Mouse (Mus musculus) T-cell, adult 2 months (primary cell): Measurements from ENCODE around the gene Itih1.

Source experiments
- DNase-seq: peaks from one replicate; pipeline ENCODE4 v3.0.0; 2022; ENCODE audit warnings: low spot score

The Itih1 gene

GRCm38 (mm10) chr14:30943038-30943437, at the start of gene Itih1:
Itih1 (minus strand) TSS chr14:30943289.
- no peak for DNase-seq

DNA sequence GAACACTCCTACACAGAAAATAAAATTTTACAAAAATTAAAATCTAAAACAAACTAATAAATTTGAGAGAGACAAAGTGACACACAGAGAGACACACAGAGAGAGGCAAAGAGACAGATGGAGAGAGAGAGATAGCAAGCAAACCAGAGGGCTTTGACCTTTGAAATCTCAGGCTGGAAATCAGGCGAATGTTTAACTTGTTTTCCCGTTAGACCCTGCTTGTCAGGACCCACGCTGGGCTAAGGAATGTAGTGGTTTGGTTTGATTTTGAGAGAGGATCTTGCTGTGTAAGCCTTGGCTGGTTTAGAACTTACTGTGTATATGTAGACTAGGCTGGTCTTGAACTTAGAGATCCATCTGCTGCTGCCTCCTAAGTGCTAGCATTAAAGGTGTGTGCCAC, 33.1 kb upstream of the Itih1 start:
- no peak for DNase-seq

GRCm38 (mm10) chr14:30974204-30974603, 31.1 kb upstream of the Itih1 start:
- no peak for DNase-seq

DNA sequence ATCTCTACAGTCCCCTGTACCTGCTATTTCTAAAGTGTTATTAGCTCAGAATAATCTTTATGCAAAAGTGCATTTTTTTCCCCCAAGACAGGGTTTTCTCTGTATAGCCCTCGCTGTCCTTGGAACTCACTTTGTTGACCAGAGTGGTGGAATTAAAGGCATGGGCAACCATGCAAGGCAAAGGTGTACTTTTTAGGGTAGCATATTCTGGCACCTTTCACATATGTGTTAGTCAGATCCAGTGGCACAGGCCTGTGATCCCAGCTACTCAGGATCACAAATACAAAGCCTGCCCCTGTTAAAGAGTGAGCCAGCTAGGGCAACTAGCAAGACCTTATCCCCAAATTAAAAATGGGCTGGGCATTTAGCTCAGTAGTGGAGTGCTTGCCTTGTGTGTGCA, 17.3 kb upstream of the Itih1 start:
- no peak for DNase-seq

DNA sequence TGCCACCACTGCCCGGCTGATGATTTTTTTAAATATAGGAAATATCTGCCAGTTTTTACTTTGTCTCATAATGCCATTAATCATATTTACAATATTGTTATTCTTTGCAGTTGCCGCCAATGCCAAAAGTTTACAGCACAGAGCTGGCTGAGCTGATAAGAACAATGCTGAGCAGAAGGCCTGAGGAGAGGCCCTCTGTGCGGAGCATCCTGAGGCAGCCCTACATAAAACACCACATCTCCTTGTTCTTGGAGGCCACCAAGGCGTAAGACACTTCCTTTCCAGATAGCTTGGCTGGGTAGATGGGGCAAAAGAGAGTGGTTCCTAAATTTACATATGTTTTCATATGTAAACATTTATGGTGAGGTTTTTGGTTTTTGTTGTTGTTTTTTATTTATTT, 15.9 kb upstream of the Itih1 start:
- no peak for DNase-seq

DNA sequence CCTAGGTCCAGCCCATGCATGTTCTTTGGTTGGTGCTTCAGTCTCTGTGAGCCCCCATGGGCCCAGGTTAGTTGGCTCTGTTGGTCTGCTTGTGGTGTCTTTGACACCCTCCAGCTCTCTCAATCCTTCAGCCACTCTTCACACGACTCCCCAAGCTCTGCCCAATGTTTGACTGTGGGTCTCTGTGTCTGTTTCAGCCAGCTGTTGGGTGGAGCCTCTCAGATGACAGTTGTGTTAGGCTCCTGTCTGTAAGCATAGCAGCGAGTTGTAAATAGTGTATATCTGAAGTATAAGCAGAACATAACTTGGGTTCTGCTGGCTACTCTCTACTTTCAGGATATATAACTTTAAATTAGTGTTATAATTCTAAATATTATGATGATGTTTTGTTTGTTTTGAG, 15.4 kb upstream of the Itih1 start:
- no peak for DNase-seq

- peak; percentile 96 for DNase-seq
These were observed 8.2 kb upstream of the Itih1 start, which contains the start of gene Nek4 for GRCm38 (mm10) chr14:30951154-30951825. Nek4 (plus strand) TSS chr14:30951377.

GRCm38 (mm10) chr14:30949986-30950385, 6.9 kb upstream of the Itih1 start:
- DNase-seq: no peak

GRCm38 (mm10) chr14:30944745-30945144, 1.7 kb upstream of the Itih1 start:
- DNase-seq: no peak

DNA sequence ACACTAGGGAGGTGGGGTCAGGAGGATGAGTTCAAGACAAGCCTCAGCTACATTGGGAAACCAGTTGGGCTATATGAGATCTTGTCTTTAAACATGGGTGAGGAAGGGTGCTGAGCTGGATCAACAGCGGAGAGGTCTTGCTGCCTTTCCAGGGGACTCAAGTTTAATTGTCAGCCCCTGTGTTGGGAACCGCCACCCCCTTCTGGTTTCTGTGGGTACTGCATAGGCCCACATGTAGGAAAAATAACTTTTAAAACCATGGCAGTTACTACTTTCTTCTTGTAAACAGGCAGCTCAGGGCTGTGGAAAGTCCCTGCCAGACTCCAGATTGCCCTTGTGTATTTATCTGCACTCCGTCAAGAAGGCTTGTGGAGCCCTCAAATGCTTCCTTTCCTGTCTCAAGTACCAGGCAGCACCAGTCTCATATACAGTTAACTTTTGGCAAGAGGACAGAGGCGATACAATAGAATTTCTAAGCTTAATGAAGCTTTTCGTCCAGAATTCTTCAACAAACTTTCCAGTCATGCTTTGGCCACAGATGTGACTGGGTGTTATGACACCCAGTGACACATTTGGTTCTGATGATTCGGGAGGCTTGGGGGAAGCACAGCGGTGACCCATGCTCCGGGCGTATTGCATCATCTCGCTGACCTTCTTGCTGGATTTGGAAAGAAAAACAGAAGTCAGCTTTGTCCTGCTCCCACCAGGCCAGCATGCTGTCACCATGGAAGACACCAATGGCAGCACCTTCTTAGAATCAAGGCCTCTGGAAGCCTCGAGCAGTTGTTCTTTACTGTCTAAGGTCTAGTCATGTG, 978 bp upstream of the Itih1 start:
- DNase-seq: peak; percentile 36

DNA sequence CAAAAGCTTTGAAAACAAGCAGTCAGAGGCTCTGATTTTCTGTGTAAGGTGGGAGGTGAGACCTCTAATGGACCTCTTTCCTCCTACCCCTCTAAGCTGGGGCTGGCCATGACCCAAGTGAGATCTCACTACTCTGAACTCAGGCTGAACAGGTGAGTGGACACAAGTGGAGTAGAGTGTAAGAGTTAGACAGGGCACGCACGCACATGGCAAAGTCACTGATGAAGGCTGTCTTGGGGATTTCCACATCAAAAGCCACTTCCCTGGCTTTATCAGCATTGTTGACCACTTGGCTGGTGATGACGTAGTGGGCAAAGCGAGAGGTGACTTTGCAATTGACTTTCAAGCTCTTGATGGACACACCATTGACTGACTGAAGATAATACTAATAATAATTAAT, 835 bp downstream of the Itih1 start:
- no peak for DNase-seq

DNA sequence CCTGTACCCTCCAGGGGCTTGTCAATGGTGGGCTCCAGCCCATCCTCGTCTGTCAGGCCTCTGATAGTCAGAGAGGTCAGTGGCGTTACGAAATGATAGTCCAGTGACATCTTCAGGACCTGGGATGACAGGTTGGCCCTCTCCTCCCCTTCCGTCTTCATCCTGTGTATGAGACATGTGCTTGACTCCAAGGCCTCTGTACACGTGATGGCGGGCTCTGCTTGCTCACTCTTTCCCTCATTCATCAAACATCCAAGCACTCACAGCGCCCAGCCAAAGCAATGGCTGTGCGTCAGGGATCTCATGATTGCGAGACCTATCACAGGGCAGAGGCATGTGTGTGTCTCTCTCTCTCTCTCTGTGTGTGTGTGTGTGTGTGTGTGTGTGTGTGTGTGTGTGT, 9.7 kb downstream of the Itih1 start:
- no peak for DNase-seq

- no peak for DNase-seq
These were observed 12.7 kb downstream of the Itih1 start for GRCm38 (mm10) chr14:30930386-30930785.

DNA sequence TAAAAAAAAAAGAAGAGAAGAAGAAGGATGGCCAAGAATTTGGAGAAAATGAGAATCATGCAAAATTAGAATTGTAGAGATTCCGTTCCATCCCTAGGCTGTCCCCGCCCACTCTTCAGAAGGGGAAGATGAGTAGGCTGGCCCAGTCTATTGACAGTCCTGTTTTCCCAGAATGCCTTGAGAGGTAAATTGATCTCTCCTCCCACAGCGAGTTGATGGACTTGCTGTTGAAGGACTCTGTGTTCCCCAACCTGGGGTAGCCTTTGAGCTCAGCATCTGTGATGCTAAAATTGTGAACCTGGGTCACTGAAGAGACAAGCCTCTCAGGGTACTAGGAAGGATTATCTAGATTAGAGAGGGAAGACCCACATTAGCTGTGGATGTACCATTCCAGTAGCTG, 17.6 kb downstream of the Itih1 start:
- no peak for DNase-seq

DNA sequence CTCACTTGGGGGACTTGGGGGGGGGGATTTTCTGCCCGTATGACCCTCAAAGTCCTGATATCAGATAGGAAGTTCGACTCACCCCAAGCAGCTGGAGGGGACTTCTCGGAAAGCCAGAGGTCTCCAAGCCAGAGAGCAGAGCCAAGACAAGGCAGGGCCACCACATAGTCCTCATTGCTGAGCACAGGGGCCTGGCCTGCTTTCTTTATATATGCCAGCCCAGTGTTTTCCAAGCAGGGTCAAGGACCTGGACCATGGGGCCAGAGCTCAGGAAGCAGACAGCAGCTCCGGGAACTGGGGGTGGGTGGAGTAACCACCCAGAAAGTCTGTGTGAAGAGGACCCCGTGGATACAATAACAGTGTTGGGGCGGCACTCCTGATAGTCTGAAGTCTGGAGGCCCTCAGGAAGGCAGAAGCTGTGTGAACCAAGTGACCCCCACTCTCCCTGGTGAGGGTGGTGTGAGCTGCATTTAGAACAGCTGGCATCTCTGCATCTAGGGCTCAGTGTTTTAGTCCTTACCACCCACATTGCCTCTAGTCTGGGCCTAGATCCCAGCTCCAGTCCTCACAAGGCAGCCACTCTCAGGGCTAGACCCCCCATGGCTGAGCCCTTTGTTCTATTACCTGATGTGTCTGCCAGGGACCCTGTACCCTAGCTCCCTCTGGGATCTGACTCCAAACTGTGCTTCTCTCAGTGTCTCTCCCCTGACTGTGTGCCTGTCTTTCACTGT, 19.5 kb downstream of the Itih1 start, which contains the start of gene Itih3:
TSS of gene Itih3 (minus strand) at position 386 of the 731 bp plus-strand sequence.
- no peak for DNase-seq

DNA sequence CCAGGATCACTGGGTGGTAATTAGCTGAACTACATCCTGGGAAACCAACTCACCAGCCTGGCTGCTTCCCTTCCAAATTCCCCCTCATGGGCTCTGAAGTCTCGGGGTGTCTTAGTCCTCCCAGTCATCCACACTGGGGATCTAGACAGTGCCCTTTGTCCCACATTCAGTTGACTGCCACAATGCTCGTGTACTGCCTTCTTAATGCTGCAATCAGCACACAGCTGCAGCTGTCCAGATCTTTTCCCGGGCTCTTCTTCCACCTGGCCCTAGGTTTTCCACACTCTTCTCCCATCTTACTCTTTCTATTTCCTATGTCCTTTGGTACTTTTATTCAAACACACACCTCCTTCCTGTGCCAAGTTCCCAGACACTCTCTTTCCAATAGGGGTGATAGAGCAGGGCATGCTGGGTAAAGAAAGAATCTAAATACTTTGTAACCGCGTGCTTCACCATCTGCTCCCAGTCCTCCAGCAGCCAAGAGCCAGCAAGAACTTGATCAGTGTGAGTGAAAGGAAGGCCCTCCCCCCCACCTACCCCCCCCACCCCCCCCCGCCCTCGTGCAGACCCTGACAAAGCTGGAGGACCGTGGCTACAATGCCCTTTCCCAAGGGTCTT, 20.9 kb downstream of the Itih1 start:
- no peak for DNase-seq

DNA sequence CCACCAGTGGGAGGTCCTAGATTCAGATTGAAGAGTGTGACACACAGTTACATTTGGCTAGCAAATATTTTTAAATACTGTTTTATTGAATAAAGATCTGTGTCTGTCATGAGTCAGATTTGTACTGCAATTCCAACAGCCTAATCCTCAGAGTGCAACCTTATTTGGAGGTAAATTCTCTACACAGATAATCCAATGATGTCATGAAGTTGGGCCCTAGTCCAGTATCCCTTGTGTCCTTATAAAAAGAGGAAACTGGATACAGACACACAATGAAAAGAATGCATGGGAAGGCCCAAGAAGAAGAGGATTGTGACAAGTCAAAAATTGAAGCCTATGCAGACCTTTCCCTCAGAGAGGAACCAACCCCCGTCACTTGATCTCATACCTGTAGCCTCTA, 26.6 kb downstream of the Itih1 start:
- DNase-seq: no peak

- DNase-seq: no peak
These were observed 29.7 kb downstream of the Itih1 start for GRCm38 (mm10) chr14:30913404-30913803.

DNA sequence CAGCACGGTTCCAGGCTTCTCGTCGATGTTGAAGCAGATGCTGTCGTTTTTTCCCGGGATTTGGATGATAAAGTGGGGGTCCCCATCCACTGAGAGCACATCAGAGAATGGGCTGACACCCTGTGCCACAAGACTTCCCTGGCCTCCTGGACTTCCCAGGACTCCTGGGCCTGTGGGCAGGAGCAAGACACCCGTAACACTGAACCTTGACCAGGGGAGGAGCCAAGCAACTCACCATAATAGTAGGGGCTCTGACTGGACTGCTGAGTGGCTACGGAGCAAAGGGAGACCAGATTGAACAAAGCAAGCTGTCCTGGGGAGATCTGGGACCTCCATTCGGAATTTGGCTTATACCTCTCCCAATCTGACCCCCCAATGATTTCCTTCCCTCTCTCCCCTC, 30.4 kb downstream of the Itih1 start:
- no peak for DNase-seq

DNA sequence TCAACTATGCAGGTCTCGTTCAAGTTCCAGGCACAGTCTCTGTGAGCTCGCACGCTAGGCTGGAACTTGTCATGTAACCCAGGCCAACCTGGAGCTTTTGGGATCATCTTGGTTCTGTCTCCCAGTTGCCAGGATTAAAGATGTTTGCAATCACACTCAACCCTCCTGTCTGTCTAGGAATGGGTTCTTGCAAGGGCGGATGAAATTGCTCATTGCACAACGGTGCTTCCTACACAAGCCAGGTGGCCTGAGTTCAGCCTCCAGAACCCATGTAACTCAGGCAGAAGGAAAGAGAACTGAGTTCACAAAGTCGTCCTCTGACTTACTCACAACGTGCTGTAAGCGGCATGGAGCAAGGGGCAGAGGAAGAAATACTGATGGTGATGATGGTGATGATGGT, 31.9 kb downstream of the Itih1 start:
- DNase-seq: no peak

GRCm38 (mm10) chr14:30907814-30908265, 35.2 kb downstream of the Itih1 start:
- DNase-seq: no peak

DNA sequence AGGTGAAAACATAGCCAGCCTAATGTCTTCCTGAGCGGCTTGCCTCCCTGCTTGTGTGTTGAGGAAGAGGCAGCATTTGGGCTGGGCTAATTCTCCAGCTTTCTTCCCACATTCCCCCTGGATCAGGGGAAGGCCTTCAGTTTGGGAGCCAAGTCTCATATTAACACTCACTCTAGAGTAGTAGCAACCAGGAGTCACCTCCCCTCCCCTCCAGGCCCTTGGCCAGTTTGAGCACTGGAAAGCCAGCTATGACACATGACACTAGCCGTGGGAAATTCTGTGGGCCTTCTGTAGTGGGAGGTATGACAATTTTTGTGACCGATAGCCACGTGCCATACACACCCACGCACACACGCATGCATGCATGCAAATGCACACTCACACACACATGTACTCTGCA, 37.1 kb downstream of the Itih1 start:
- DNase-seq: no peak
